Mouse (Mus musculus) urinary bladder, adult 18-20 months (tissue): Measurements from ENCODE around the gene Rpp14.
A peak's percentile ranks its signal among the peaks of the same experiment; 100 is the strongest.

ENCODE experiments used
- DNase-seq, 2 experiments: peaks; one replicate each; pipeline ENCODE4 v3.0.0; 2022; ENCODE audit warnings: low spot score in 2 of 2, mixed read lengths in 2 of 2

Gene Rpp14

GRCm38 (mm10) chr14:8080165-8080679 is at the start of gene Rpp14:
Gene Rpp14 (plus strand): TSS chr14:8080367.
- DNase-seq: peak; percentile 91 to 95

- DNase-seq: no peak
Observed at GRCm38 (mm10) chr14:8030535-8030934, 49.6 kb upstream of the Rpp14 start.

- no peak for DNase-seq
Observed at GRCm38 (mm10) chr14:8032087-8032944, 47.9 kb upstream of the Rpp14 start.

GRCm38 (mm10) chr14:8034561-8034960 is 45.6 kb upstream of the Rpp14 start:
- DNase-seq: no peak

- DNase-seq: no peak
Observed at GRCm38 (mm10) chr14:8035951-8036350, 44.2 kb upstream of the Rpp14 start.

- DNase-seq: no peak
Observed at GRCm38 (mm10) chr14:8036406-8036805, 43.8 kb upstream of the Rpp14 start.

- DNase-seq: no peak
Observed at GRCm38 (mm10) chr14:8038150-8038549, 42.0 kb upstream of the Rpp14 start.

- DNase-seq: peak in 1 of 2 experiments; percentile 45
Observed at GRCm38 (mm10) chr14:8038791-8039448, 41.2 kb upstream of the Rpp14 start.

GRCm38 (mm10) chr14:8040179-8040578 is 40.0 kb upstream of the Rpp14 start:
- DNase-seq: no peak

- no peak for DNase-seq
Observed at GRCm38 (mm10) chr14:8040911-8041678, 39.1 kb upstream of the Rpp14 start.

GRCm38 (mm10) chr14:8042120-8042519 is 38.0 kb upstream of the Rpp14 start:
- no peak for DNase-seq

GRCm38 (mm10) chr14:8042577-8042976 is 37.6 kb upstream of the Rpp14 start:
- DNase-seq: no peak

- DNase-seq: no peak
Observed at GRCm38 (mm10) chr14:8044330-8044729, 35.8 kb upstream of the Rpp14 start.

- no peak for DNase-seq
Observed at GRCm38 (mm10) chr14:8044786-8045185, 35.4 kb upstream of the Rpp14 start.

- DNase-seq: no peak
Observed at GRCm38 (mm10) chr14:8045187-8045846, 34.9 kb upstream of the Rpp14 start.

GRCm38 (mm10) chr14:8046839-8047238 is 33.3 kb upstream of the Rpp14 start:
- no peak for DNase-seq

- no peak for DNase-seq
Observed at GRCm38 (mm10) chr14:8049334-8049733, 30.8 kb upstream of the Rpp14 start.

GRCm38 (mm10) chr14:8051869-8052268 is 28.3 kb upstream of the Rpp14 start:
- DNase-seq: no peak

- DNase-seq: no peak
Observed at GRCm38 (mm10) chr14:8052661-8053060, 27.5 kb upstream of the Rpp14 start.

- DNase-seq: no peak
Observed at GRCm38 (mm10) chr14:8054310-8055102, 25.7 kb upstream of the Rpp14 start.

- DNase-seq: no peak
Observed at GRCm38 (mm10) chr14:8056076-8056475, 24.1 kb upstream of the Rpp14 start.
